Mouse (Mus musculus) thymus, postnatal 4 days (tissue): ENCODE measurements at regions not wholly inside any gene's neighbourhood (a gene's known extent, or its start where the extent isn't known, plus 50 kb on each side); places are given as distances from the start of the nearest gene placed in this dataset.

Source experiments
- DNase-seq: peaks from one replicate; pipeline ENCODE4 v3.0.0; 2021

GRCm38 (mm10) chr13:10741391-10741790 lies 380.7 kb upstream of the Chrm3 start:
- no peak for DNase-seq

GRCm38 (mm10) chr13:10725745-10726171 lies 365.1 kb upstream of the Chrm3 start:
- DNase-seq, result no peak

- DNase-seq, result no peak
Measured at GRCm38 (mm10) chr13:10725335-10725734, 364.7 kb upstream of the Chrm3 start.

GRCm38 (mm10) chr13:10720639-10721038 lies 360.0 kb upstream of the Chrm3 start:
- no peak for DNase-seq

GRCm38 (mm10) chr13:10711451-10711850 lies 350.8 kb upstream of the Chrm3 start:
- no peak for DNase-seq

- DNase-seq, result no peak
Measured at GRCm38 (mm10) chr13:10710909-10711308, 350.3 kb upstream of the Chrm3 start.

GRCm38 (mm10) chr13:10697146-10697545 lies 336.5 kb upstream of the Chrm3 start:
- DNase-seq, result no peak

- no peak for DNase-seq
Measured at GRCm38 (mm10) chr13:10696181-10696977, 335.7 kb upstream of the Chrm3 start.

GRCm38 (mm10) chr13:10691307-10691706 lies 330.7 kb upstream of the Chrm3 start:
- DNase-seq, result no peak

- no peak for DNase-seq
Measured at GRCm38 (mm10) chr13:10687379-10687778, 326.7 kb upstream of the Chrm3 start.

- DNase-seq, result no peak
Measured at GRCm38 (mm10) chr13:10654086-10654422, 293.4 kb upstream of the Chrm3 start.

GRCm38 (mm10) chr13:10653376-10654085 lies 292.9 kb upstream of the Chrm3 start:
- DNase-seq, result no peak

- DNase-seq, result no peak
Measured at GRCm38 (mm10) chr13:10636859-10637258, 276.2 kb upstream of the Chrm3 start.

- no peak for DNase-seq
Measured at GRCm38 (mm10) chr13:10630467-10630866, 269.8 kb upstream of the Chrm3 start.

GRCm38 (mm10) chr13:10619661-10620060 lies 259.0 kb upstream of the Chrm3 start:
- DNase-seq, result no peak

GRCm38 (mm10) chr13:10618421-10618954 lies 257.8 kb upstream of the Chrm3 start:
- no peak for DNase-seq

GRCm38 (mm10) chr13:10574951-10575350 lies 214.3 kb upstream of the Chrm3 start:
- no peak for DNase-seq

GRCm38 (mm10) chr13:10566825-10567224 lies 206.2 kb upstream of the Chrm3 start:
- no peak for DNase-seq

- no peak for DNase-seq
Measured at GRCm38 (mm10) chr13:10557559-10557958, 196.9 kb upstream of the Chrm3 start.

GRCm38 (mm10) chr13:10554595-10554994 lies 193.9 kb upstream of the Chrm3 start:
- no peak for DNase-seq

GRCm38 (mm10) chr13:10542723-10543122 lies 182.1 kb upstream of the Chrm3 start:
- no peak for DNase-seq

- DNase-seq, result no peak
Measured at GRCm38 (mm10) chr13:10540197-10540940, 179.7 kb upstream of the Chrm3 start.

- peak; percentile 31 for DNase-seq
Measured at GRCm38 (mm10) chr13:10538927-10539326, 178.3 kb upstream of the Chrm3 start.
